Mouse (Mus musculus) layer of hippocampus, adult 11-12 months (tissue): ENCODE measurements around the gene Mup15.
"Not testable (repeated sequence)": the region's sequence is repeated elsewhere in the genome, so short reads cannot be mapped to it uniquely, and the experiment has no call there.

Experiments used
- DNase-seq: peaks from one replicate; pipeline ENCODE4 v3.0.0; 2022; ENCODE audit warnings: low spot score

Mup15 gene

GRCm38 (mm10) chr4:61439643-61440042 is at the start of gene Mup15:
Gene Mup15 (minus strand): TSS chr4:61439743.
- not testable (repeated sequence) for DNase-seq
